Mouse (Mus musculus): ENCODE data around the gene Kctd15. TPM values are rescaled to one million over a fixed set of nuclear protein-coding genes. Genes with fewer than 3 reads are reported as not detected.

The Kctd15 gene
- polyA plus RNA-seq, 1 experiment from 2014 or later: 10.0 TPM

- Histone ChIP-seq H3K9ac (ENCODE audit: low read length) (no peak overlapping the region), H3K9me3 (ENCODE audit: control insufficient read depth, low read length) (no peaks in the 10 kb centered on the region), H3K4me1 (replicated peaks; ENCODE audit: control insufficient read depth, insufficient read depth, low read length) (peaks cover 3% of the 10 kb centered on the region; the same call in 1 of the 2 replicates), H3K27ac (ENCODE audit: low read depth) (no peak overlapping the region), H3K4me2 (ENCODE audit: low read length) (no peak overlapping the region), H3K4me3 (ENCODE audit: low read depth, low read length) (no peak overlapping the region), H3K27me3 (replicated peaks; ENCODE audit: control insufficient read depth, insufficient read depth, low read length) (no peaks in the 10 kb centered on the region), H3K36me3 (ENCODE audit: control insufficient read depth, insufficient read depth, low read length) (no peaks in the 10 kb centered on the region)
- DNase-seq (ENCODE audit: low spot score) (no peak), ATAC-seq (replicated peaks; ENCODE audit: low FRiP score, low TSS enrichment, low read depth) (no peak)
- 69% methylated on average over 4 of the region's 4 CpGs for WGBS
These were observed 36.5 kb upstream of the Kctd15 start for GRCm38 (mm10) chr7:34693072-34693471.

GRCm38 (mm10) chr7:34690111-34690510 is 33.6 kb upstream of the Kctd15 start:
- H3K4me2 ChIP-seq (ENCODE audit: low read length): no peak overlapping the region
- peaks cover 3% of the 10 kb centered on the region; the same call in 1 of the 2 replicates for H3K4me1 ChIP-seq (replicated peaks; ENCODE audit: control insufficient read depth, insufficient read depth, low read length)
- H3K36me3 ChIP-seq (ENCODE audit: control insufficient read depth, insufficient read depth, low read length): no peaks in the 10 kb centered on the region
- H3K27me3 ChIP-seq (replicated peaks; ENCODE audit: control insufficient read depth, insufficient read depth, low read length): no peaks in the 10 kb centered on the region
- no peak for ATAC-seq (replicated peaks; ENCODE audit: low FRiP score, low TSS enrichment, low read depth)
- H3K9ac ChIP-seq (ENCODE audit: low read length): no peak overlapping the region
- no peak overlapping the region for H3K27ac ChIP-seq (ENCODE audit: low read depth)
- DNase-seq (ENCODE audit: low spot score): no peak
- WGBS: 55% methylated on average over 13 of the region's 13 CpGs
- H3K9me3 ChIP-seq (ENCODE audit: control insufficient read depth, low read length): no peaks in the 10 kb centered on the region
- H3K4me3 ChIP-seq (ENCODE audit: low read depth, low read length): no peak overlapping the region

GRCm38 (mm10) chr7:34689028-34689427 is 32.5 kb upstream of the Kctd15 start:
- DNase-seq (ENCODE audit: low spot score): peak; percentile 66
- 6% methylated on average over 6 of the region's 6 CpGs for WGBS

GRCm38 (mm10) chr7:34685801-34686200 is 29.3 kb upstream of the Kctd15 start:
- no peak overlapping the region for H3K4me3 ChIP-seq (ENCODE audit: low read depth, low read length)
- H3K4me1 ChIP-seq (replicated peaks; ENCODE audit: control insufficient read depth, insufficient read depth, low read length): peaks cover 3% of the 10 kb centered on the region; the same call in 1 of the 2 replicates
- no peak for ATAC-seq (replicated peaks; ENCODE audit: low FRiP score, low TSS enrichment, low read depth)
- DNase-seq (ENCODE audit: low spot score): no peak
- H3K27ac ChIP-seq (ENCODE audit: low read depth): no peak overlapping the region
- no peak overlapping the region for H3K4me2 ChIP-seq (ENCODE audit: low read length)
- H3K36me3 ChIP-seq (ENCODE audit: control insufficient read depth, insufficient read depth, low read length): no peaks in the 10 kb centered on the region
- no peaks in the 10 kb centered on the region for H3K27me3 ChIP-seq (replicated peaks; ENCODE audit: control insufficient read depth, insufficient read depth, low read length)
- no peaks in the 10 kb centered on the region for H3K9me3 ChIP-seq (ENCODE audit: control insufficient read depth, low read length)
- WGBS: 47% methylated on average over 7 of the region's 7 CpGs
- no peak overlapping the region for H3K9ac ChIP-seq (ENCODE audit: low read length)

More at GRCm38 (mm10) chr7:34689028-34689427, 32.5 kb upstream of the Kctd15 start:
- Histone ChIP-seq H3K36me3 (ENCODE audit: control insufficient read depth, insufficient read depth, low read length) (no peaks in the 10 kb centered on the region), H3K4me1 (replicated peaks; ENCODE audit: control insufficient read depth, insufficient read depth, low read length) (peaks cover 3% of the 10 kb centered on the region; the same call in 1 of the 2 replicates), H3K9me3 (ENCODE audit: control insufficient read depth, low read length) (no peaks in the 10 kb centered on the region), H3K27ac (ENCODE audit: low read depth) (no peak overlapping the region), H3K4me3 (ENCODE audit: low read depth, low read length) (no peak overlapping the region), H3K4me2 (ENCODE audit: low read length) (no peak overlapping the region), H3K27me3 (replicated peaks; ENCODE audit: control insufficient read depth, insufficient read depth, low read length) (no peaks in the 10 kb centered on the region), H3K9ac (ENCODE audit: low read length) (no peak overlapping the region)
- ATAC-seq (replicated peaks; ENCODE audit: low FRiP score, low TSS enrichment, low read depth): peak; percentile 41; the same call in 1 of the 2 replicates

GRCm38 (mm10) chr7:34685176-34685575 is 28.6 kb upstream of the Kctd15 start:
- Histone ChIP-seq H3K4me3 (ENCODE audit: low read depth, low read length) (no peak overlapping the region), H3K27ac (ENCODE audit: low read depth) (no peak overlapping the region), H3K4me2 (ENCODE audit: low read length) (no peak overlapping the region), H3K9ac (ENCODE audit: low read length) (no peak overlapping the region), H3K36me3 (ENCODE audit: control insufficient read depth, insufficient read depth, low read length) (no peaks in the 10 kb centered on the region), H3K4me1 (replicated peaks; ENCODE audit: control insufficient read depth, insufficient read depth, low read length) (peaks cover 3% of the 10 kb centered on the region; the same call in 1 of the 2 replicates), H3K27me3 (replicated peaks; ENCODE audit: control insufficient read depth, insufficient read depth, low read length) (no peaks in the 10 kb centered on the region), H3K9me3 (ENCODE audit: control insufficient read depth, low read length) (no peaks in the 10 kb centered on the region)
- 53% methylated on average over 4 of the region's 4 CpGs for WGBS
- DNase-seq (ENCODE audit: low spot score) (no peak), ATAC-seq (replicated peaks; ENCODE audit: low FRiP score, low TSS enrichment, low read depth) (peak; percentile 59; the same call in 1 of the 2 replicates)

- Histone ChIP-seq H3K27me3 (replicated peaks; ENCODE audit: control insufficient read depth, insufficient read depth, low read length) (peaks cover 2% of the 10 kb centered on the region), H3K4me3 (ENCODE audit: low read depth, low read length) (no peak overlapping the region), H3K9ac (ENCODE audit: low read length) (no peak overlapping the region), H3K4me1 (replicated peaks; ENCODE audit: control insufficient read depth, insufficient read depth, low read length) (no peaks in the 10 kb centered on the region), H3K36me3 (ENCODE audit: control insufficient read depth, insufficient read depth, low read length) (no peaks in the 10 kb centered on the region), H3K4me2 (ENCODE audit: low read length) (no peak overlapping the region), H3K27ac (ENCODE audit: low read depth) (no peak overlapping the region), H3K9me3 (ENCODE audit: control insufficient read depth, low read length) (no peaks in the 10 kb centered on the region)
- no peak for DNase-seq (ENCODE audit: low spot score)
- no peak for ATAC-seq (replicated peaks; ENCODE audit: low FRiP score, low TSS enrichment, low read depth)
- WGBS: 62% methylated on average over 15 of the region's 15 CpGs
These were observed 24.4 kb upstream of the Kctd15 start for GRCm38 (mm10) chr7:34680771-34681421.

GRCm38 (mm10) chr7:34679886-34680285 is 23.4 kb upstream of the Kctd15 start:
- 69% methylated on average over 2 of the region's 2 CpGs for WGBS
- DNase-seq (ENCODE audit: low spot score): no peak

GRCm38 (mm10) chr7:34675831-34676514 is 19.4 kb upstream of the Kctd15 start:
- Histone ChIP-seq H3K36me3 (ENCODE audit: control insufficient read depth, insufficient read depth, low read length) (no peaks in the 10 kb centered on the region), H3K27ac (ENCODE audit: low read depth) (no peak overlapping the region), H3K4me3 (ENCODE audit: low read depth, low read length) (peak overlapping the region; percentile 14; the same call in 1 of the 2 replicates), H3K9me3 (ENCODE audit: control insufficient read depth, low read length) (no peaks in the 10 kb centered on the region), H3K4me2 (ENCODE audit: low read length) (peak overlapping the region; percentile 42), H3K9ac (ENCODE audit: low read length) (no peak overlapping the region), H3K27me3 (replicated peaks; ENCODE audit: control insufficient read depth, insufficient read depth, low read length) (peaks cover 31% of the 10 kb centered on the region), H3K4me1 (replicated peaks; ENCODE audit: control insufficient read depth, insufficient read depth, low read length) (no peaks in the 10 kb centered on the region)
- ATAC-seq (replicated peaks; ENCODE audit: low FRiP score, low TSS enrichment, low read depth) (no peak; the same call in 1 of the 2 replicates), DNase-seq (ENCODE audit: low spot score) (peak; percentile 91)
- WGBS: 9% methylated on average over 33 of the region's 33 CpGs

More at GRCm38 (mm10) chr7:34679886-34680285, 23.4 kb upstream of the Kctd15 start:
- Histone ChIP-seq H3K4me1 (replicated peaks; ENCODE audit: control insufficient read depth, insufficient read depth, low read length) (no peaks in the 10 kb centered on the region), H3K27me3 (replicated peaks; ENCODE audit: control insufficient read depth, insufficient read depth, low read length) (peaks cover 12% of the 10 kb centered on the region), H3K9me3 (ENCODE audit: control insufficient read depth, low read length) (no peaks in the 10 kb centered on the region), H3K27ac (ENCODE audit: low read depth) (no peak overlapping the region), H3K4me3 (ENCODE audit: low read depth, low read length) (no peak overlapping the region), H3K4me2 (ENCODE audit: low read length) (no peak overlapping the region), H3K36me3 (ENCODE audit: control insufficient read depth, insufficient read depth, low read length) (no peaks in the 10 kb centered on the region), H3K9ac (ENCODE audit: low read length) (no peak overlapping the region)
- ATAC-seq (replicated peaks; ENCODE audit: low FRiP score, low TSS enrichment, low read depth): no peak
